Mouse (Mus musculus): ENCODE results near the gene Tmem184a.
A peak's percentile ranks its signal among the peaks of the same experiment; 100 is the strongest.

Gene Tmem184a

GRCm38 (mm10) chr5:139792159-139792775 is 27.4 kb downstream of the Tmem184a start:
- no peak for DNase-seq

GRCm38 (mm10) chr5:139791227-139792158 is 28.2 kb downstream of the Tmem184a start, which contains the start of gene Mafk:
Mafk (plus strand) TSS chr5:139791513.
- peak; percentile 100 for DNase-seq

- no peak for DNase-seq
Measured at GRCm38 (mm10) chr5:139789466-139789865, 30.3 kb downstream of the Tmem184a start.

- DNase-seq = no peak
Measured at GRCm38 (mm10) chr5:139781406-139781805, 38.3 kb downstream of the Tmem184a start.

- DNase-seq = peak; percentile 68
Measured at GRCm38 (mm10) chr5:139776966-139777365, 42.8 kb downstream of the Tmem184a start.

GRCm38 (mm10) chr5:139775216-139775926 is 44.3 kb downstream of the Tmem184a start, which contains the start of gene Ints1:
Ints1 (minus strand) TSS chr5:139775674.
- peak; percentile 99 for DNase-seq

GRCm38 (mm10) chr5:139768216-139768615 is 51.5 kb downstream of the Tmem184a start:
- DNase-seq = no peak

- DNase-seq = peak; percentile 69
Measured at GRCm38 (mm10) chr5:139764296-139764695, 55.4 kb downstream of the Tmem184a start.

- DNase-seq = no peak
Measured at GRCm38 (mm10) chr5:139758096-139758495, 61.6 kb downstream of the Tmem184a start.

GRCm38 (mm10) chr5:139756586-139756985 is 63.1 kb downstream of the Tmem184a start:
- DNase-seq = no peak

- DNase-seq = no peak
Measured at GRCm38 (mm10) chr5:139756135-139756534, 63.6 kb downstream of the Tmem184a start.

GRCm38 (mm10) chr5:139754753-139755152 is 65.0 kb downstream of the Tmem184a start:
- peak; percentile 76 for DNase-seq

Measured in thymus, postnatal 4 days (tissue).